Comparison of ENCODE assay signal across 25 mouse cellular contexts in genomic region chr11:86965079-86965478, GRCm38 (mm10).
"Had no signal": no experiment of that assay in that cellular context is flagged by ENCODE, and none has a peak within 500 bp of the region (broad histone marks: within the 10 kb centered on the region; RNA-seq: fewer than 3 reads in every experiment).

No protein-coding gene starts in this region.

- H3K4me3 ChIP-seq: hindbrain, embryonic 10.5 days; hindbrain, embryonic 12.5 days; intestine, embryonic 15.5 days; layer of hippocampus, adult 2 months; left cerebral cortex, adult 2 months; limb, embryonic 10.5 days; limb, embryonic 12.5 days; liver, embryonic 13.5 days; liver, embryonic 15.5 days had no signal

- DNase-seq: gastrocnemius, postnatal 10 days; gastrocnemius, postnatal 25 days; heart, postnatal 14 days; heart, postnatal 4 days; kidney, adult 18-20 months; kidney, adult 8-10 months; kidney, postnatal 10 days; kidney, postnatal 25 days; kidney, postnatal 4 days; liver; liver, embryonic 13.5 days; liver, postnatal 0 days had no signal

- H3K36me3 ChIP-seq: hindbrain, embryonic 12.5 days; intestine, embryonic 15.5 days; liver, embryonic 13.5 days; liver, embryonic 15.5 days had no signal

- ATAC-seq: hindbrain, embryonic 16.5 days; inflammation-experienced regulatory T-cells, adult 6 months; intestine, embryonic 15.5 days; intestine, postnatal 0 days; liver, postnatal 0 days had no signal

- H3K9me3 ChIP-seq: hindbrain, embryonic 10.5 days; hindbrain, embryonic 12.5 days; intestine, embryonic 15.5 days; limb, embryonic 10.5 days; limb, embryonic 12.5 days; liver, embryonic 13.5 days; liver, embryonic 15.5 days had no signal

- H3K27ac ChIP-seq: hindbrain, embryonic 10.5 days; hindbrain, embryonic 12.5 days; hindbrain, embryonic 14.5 days; left cerebral cortex, adult 2 months; limb, embryonic 10.5 days; limb, embryonic 12.5 days; liver, embryonic 13.5 days; liver, embryonic 15.5 days had no signal

- H3K27me3 ChIP-seq: hindbrain, embryonic 12.5 days; intestine, embryonic 15.5 days; limb, embryonic 12.5 days; liver, embryonic 13.5 days; liver, embryonic 15.5 days had no signal

- H3K4me2 ChIP-seq: heart, embryonic 11.5 days; hindbrain, embryonic 12.5 days; hindbrain, embryonic 14.5 days; intestine, embryonic 15.5 days; limb, embryonic 12.5 days; liver, embryonic 13.5 days; liver, embryonic 15.5 days had no signal

- H3K9ac ChIP-seq: hindbrain, embryonic 12.5 days; hindbrain, embryonic 14.5 days; intestine, embryonic 15.5 days; limb, embryonic 12.5 days; liver, embryonic 13.5 days; liver, embryonic 15.5 days; liver, postnatal 0 days had no signal
